Mouse (Mus musculus) gonadal fat pad, adult 2 months (tissue): ENCODE data around the gene Gchfr. TPM values are rescaled to one million over a fixed set of nuclear protein-coding genes. Genes with fewer than 3 reads are reported as not detected.

Experiments
- DNase-seq: peaks from one replicate; pipeline ENCODE4 v3.0.0-alpha.2; 2012; ENCODE audit warnings: low read depth
- polyA plus RNA-seq: library from polyadenylated mRNA; depleted of rRNA; stranded (reverse); fragments of >200 nt; gene quantifications from 2 replicates; pipeline ENCODE4 v1.2.3, GENCODE M21; 2012; rRNA removed

Gchfr gene
- 15.6 and 55.8 TPM in 2 replicates for polyA plus RNA-seq

DNA sequence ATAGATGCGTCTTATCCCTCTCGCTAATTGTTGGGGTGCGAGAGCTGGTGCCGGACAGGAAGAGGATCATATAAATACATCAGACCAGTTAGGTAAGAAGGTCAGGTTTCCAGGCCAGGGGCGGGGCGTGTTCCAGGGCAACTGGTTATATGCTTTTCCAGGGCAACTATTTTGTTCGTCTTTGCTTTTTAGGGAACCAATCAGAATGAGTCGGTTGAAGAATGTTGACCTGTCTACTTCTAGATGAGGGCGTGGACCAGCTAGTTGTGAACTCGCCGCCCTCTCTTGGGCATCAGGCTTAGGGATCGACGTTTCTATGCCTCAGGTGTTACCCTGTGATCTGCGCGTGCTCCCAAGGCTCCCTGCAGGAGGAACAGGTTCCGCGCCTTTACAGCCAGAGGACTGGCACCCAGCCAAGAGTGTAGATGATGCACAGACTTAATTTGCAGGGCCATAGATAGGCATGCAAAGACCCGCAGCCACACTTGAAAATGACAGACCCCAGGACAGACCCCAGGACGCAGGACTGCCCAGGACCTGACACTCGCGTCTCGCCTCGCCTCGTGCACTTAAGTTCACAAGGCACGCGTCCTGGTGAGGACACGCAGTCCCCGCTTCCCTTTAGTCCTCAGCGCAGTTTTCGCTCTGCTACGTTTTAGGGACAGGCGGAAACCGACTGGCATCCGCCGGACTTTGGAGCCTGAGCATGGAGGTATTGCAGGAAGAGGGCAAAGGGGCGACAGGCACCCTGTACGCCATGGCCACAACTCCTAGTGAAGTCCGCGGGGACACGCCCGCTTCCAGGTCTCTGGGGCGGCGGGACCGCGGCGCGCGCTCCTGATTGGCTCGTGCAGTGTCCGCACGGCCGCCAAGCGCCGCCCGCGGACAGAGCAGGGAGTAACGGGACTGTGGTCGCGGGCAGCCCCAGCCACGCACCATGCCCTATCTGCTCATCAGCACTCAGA lies at the start of gene Gchfr:
Gene Gchfr, plus strand, starts transcription at position 873 of the 965 bp plus-strand sequence.
- DNase-seq = no peak

DNA sequence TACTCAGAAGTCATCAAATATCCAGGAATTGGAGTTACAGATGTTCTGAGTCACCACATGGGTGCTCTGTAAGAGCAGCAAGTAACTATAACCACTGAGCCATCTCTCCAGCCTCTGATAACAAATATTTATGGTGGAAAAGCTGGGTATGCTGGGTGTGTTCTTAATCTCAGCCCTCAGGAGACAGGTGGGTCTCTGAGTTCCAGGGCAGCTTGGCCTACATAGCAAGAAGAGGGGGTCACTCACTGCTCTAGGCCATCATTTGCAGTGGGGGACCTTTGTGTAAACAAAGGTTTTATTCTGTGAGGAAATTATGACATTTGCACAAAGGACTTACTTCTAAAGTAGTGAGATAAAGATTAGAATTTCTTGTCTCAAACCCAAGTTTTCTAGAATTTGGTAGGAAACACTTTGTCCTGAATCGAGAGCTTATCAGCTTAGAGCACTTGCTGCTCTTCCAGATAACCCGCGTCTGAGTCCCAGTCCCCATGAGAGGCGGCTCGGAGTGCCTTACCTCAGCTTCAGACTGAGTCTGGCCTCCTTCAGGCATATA lies 31.2 kb upstream of the Gchfr start:
- no peak for DNase-seq

DNA sequence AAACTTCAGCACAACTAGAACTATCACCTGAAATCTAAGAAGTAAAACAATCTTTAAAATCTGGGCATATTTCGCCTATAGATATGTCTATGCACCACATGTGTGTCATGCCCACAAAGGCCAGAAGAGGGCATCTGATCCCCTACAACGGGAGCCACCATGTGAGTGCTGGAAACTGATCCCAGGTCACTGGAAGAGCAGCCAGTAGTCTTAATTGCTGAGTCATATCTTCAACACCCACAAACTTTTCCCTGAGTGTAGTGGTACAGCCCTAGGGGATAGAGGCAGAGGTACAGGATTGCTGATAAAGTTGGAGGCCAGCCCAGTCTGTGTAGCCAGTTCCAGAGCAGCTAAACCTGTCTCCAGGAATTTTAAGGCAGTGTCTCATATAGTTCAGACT lies 22.4 kb upstream of the Gchfr start:
- peak; percentile 85 for DNase-seq

DNA sequence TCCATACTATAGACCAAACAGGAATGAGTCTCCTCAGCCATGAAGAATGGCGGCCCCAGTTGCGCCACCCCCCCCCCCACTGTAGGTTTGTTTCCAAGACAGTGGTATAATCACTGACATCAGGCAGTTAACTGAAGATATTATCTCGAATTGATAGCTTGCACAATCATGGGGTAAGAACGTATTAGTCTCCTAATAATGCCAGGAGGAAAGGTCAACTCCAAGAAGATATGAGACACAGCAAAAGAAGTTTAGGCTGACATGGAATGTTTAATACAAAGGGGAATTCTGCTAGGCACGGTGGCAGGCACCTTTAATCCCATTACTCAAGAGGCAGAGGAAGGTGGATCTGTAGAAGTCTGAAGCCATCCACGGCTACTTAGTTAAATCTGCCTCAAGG lies 21.1 kb upstream of the Gchfr start:
- peak; percentile 63 for DNase-seq

DNA sequence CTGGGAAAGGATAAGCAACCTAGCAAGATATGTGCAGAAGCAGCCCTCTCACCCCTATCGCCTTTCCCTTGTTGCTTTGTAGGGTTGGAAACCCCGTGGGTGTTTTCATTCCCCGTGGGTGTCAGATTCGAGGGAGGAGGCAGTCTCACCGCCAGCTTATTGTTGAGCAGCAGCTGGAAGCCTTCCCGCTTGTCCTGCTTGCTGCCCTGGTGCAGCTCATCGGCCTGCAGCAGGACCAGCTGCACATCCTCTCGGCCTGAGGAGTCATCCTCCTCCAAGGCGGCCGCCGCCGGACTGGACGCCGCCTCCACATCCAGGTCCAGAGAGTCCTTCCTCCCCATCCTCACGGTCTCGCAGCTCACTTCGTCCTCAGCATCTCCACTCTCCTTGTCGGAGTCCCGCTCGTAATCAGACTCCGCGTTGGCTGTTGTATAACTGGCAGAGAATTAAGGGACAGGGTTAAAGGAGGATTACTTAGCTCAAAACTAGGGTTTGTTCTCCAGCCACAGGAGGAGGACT lies 20.4 kb upstream of the Gchfr start:
- no peak for DNase-seq

DNA sequence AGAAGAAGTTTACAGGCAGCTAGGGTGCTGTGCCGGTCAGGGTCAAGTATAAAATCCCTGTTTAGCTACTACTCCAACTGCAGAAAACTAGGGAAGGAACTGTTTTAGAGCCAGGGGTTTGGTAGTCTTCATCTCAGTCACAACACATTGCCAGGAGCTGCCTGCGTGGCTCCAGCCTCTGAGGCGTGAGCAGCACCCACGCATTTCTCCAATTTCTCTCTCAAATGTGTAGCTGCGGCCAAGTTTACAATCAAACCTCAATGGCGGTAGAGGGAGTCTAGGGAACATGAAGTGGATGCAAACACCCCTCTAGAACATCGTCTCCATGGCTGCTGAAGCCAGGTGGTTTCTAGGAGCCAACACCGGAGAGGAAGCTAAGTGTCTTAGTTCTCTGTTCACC lies 19.8 kb upstream of the Gchfr start:
- no peak for DNase-seq

DNA sequence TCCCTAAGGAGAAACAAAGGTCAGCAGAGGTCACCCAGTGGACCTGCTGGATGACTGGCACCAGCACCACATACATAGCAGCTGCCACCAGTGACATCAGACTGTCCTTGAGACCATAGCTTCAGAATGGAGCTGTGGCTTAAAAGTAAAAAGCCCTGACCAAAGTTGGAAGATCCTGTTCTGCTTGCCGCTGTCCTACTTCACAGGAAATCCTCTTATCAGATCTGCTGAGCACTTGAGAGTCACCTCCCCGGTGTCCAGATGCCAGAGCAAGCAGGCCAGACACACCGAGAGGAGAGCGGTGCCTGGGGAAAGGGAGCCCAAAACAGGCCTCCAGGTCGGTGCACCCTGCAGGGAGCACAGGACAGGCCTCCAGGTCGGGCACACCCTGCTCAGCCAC lies 15.3 kb upstream of the Gchfr start:
- no peak for DNase-seq

DNA sequence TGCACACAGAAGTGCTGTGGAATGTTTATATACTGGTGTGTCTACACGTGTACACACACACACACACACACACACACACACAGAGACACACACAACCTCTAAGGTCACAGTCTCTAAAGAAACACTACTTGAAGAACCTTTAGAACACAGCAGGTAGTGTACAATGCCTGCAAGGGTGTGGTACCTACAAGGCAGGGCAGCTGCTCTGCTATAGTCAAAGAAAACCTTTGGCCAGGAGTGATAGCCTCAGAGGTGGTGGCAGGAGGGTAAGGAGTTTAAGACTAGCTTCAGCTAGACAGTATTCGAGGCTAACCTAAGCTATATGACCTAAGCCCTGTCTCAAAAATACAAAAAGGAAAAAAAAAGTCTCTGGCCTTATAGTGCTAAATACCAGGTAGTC lies 12.9 kb upstream of the Gchfr start:
- DNase-seq = no peak

DNA sequence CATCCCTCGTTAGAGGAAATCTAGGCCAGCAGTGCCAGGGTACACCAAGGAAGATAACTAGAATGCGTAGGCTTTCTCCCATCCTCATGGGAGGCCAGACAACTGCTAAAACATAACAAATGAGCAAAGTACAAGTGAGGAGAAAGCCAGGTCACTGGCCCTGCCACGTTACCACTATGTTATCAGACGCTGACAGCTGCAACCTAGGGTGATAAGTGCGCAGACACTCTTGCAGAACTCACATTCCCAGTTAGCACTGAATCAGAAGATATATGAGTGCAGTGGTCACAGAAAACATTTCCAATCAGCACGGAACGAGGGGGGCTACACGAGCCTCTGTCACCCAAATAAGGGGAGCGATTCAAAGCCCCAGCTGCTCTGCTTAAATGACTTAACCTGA lies 12.2 kb upstream of the Gchfr start:
- DNase-seq = no peak

DNA sequence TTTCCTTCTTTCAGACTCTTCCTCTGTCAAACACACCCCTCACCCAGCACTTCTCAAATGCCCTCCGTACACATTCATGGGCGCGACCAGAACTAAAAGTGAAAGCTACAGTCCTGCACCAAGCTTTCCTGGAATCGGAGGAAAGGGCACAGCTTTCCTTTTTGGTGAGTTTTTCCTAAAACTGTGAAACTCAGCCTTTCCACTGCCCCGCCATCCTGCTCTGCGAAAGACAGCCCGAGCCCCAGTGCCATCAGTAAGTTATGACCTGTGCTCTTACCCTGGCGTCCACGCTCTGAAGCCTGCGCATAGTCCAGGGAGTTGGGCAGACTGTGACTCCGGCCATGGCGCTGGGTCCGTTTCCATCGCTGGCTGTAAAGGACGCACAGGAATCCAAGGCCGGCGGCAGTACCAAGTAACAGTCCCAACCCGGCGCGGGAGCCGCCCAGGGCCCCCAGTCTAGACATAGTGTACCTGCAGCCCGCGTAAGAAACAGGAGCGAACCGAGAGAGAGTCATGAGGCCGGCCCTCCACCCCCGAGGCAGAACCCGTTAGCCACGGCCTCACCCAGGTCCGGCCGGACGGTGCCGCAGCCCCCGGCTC lies 11.4 kb upstream of the Gchfr start:
- DNase-seq = no peak

DNA sequence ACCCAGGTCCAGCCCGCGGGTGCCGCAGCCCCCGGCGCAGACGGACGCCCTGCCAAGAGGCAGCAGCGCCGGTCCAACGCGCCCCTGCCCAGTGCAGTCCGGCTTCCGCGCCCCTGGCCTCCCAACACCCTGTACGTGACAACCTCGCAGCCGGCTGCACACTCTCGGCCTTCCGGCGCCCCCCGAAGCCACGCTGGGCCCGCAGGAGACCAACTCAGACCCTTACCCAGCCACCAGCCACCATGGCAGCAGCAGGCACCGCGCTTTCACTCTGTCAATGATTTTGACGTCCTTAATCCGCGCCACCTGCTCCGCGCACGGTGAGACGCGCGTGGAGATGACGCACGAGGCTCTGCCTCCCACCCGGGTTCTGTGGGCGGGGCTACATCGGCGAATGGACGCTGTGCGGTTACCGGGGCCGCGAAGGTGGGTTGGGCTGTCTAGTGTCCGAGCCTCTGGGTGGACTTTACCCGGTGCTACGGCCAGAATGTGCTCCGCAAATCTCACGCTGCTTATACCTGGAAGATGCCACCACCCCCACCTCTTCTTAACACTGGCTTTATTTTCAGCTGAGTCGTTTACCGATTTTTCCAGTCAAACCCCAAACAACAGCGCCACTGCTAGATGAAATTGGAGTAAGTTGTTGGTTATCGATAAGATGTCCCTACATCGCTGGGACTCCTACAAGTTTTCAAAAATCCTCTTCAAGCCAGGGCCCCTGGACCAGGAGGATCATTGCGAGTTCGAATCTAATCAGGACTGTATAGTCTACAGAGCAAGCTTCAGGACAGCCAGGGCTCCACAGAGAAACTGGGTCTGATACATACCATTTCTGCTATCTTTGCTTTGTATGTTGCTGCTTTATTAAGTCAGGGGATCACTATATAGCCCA lies 10.6 kb upstream of the Gchfr start, which contains the start of gene Rmdn3:
Gene Rmdn3, minus strand, starts transcription at position 354 of the 892 bp plus-strand sequence.
- DNase-seq = no peak

DNA sequence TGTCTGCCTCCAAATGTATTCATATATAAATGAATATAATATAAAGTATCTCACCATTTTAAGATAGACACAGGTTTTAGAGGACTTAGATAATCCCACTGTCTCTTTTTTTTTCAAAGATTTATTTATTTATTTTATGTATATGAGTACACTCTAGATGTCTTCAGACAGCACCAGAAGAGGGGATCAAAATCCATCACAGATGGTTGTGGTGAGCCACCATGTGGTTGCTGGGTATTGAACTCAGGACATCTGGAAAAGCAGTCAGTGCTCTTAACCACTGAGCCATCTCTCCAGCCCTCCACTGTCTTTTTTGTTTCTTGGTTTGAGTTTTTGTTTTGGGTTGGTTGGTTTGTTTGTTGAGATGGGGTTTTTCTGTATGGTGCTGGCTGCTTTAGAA lies 9.7 kb upstream of the Gchfr start:
- DNase-seq = no peak

DNA sequence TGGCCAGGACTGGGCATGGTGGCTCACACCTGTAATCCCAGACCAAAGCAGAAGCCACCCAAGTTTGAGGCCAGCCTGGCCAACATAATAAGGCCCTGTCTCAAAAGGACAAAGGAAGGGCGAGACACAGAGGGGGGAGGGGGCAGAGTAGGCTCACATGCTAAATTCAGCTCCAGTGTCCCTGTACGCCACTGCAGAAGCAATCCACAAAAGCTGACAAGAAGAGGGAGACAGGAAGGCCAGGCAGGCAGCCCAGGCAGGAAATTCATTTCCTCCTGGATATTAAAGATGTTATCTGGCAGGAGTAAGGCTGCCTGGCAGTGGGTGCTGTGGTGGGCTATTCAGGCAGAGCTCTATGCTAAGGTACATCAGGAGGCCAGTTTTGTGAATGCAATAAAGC lies 6.3 kb upstream of the Gchfr start:
- DNase-seq = no peak

DNA sequence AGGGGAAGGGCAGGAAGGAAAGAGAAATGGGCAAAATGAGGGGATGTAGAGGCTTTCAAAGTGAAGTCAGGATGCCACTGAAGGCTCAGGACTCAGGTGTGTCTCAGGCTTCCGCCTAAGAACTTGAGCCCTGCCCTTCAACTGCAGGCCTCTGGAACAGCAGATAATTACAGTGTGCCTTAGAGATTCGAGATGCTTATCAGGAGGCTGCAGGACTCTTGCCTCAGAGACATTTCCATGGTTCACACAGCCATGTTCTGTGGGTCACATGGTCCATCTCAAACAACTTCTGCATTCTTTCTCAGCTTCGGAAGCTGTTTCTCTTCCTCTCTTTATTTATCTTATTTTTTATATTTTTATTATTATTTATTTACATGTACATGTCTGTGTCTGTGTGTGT lies 4.4 kb upstream of the Gchfr start:
- DNase-seq = no peak

DNA sequence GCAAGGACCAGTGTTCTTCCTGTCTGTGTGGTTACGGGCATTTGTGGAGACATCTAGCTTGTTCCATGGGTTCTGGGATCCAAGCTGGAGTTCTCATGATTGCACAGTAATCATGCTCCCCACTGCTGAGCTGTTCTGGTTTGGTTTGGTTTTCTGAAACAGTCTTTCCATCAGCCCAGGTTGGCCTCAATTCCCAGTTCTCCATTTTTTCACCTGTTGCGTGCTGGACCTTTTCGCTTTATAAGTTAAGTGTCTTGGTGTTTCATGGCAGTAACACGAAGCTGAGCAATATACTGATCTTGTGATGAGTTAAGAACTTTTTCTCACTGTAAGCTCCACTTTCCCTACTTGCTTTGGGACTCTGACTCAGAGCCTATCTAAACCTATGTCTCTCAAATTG lies 3.6 kb upstream of the Gchfr start:
- DNase-seq = no peak

DNA sequence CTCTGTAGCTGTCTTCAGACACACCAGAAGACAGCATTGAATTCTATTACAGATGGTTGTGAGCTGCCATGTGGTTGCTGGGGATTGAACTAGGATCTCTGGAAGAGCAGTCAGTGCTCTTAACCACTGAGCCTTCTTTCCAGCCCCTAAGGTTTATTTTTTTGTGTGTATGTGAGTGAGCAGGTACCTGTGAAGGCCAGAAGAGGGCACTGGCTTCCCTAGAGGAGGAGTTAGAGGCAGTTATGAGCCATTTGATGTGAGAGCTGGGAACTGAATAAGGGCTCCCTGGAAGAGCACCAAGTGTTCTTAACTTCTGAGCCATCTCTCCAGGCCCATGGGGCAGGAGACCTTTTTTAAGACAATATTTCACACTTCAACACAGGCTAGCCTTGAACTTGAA lies 2.2 kb upstream of the Gchfr start:
- DNase-seq = no peak

DNA sequence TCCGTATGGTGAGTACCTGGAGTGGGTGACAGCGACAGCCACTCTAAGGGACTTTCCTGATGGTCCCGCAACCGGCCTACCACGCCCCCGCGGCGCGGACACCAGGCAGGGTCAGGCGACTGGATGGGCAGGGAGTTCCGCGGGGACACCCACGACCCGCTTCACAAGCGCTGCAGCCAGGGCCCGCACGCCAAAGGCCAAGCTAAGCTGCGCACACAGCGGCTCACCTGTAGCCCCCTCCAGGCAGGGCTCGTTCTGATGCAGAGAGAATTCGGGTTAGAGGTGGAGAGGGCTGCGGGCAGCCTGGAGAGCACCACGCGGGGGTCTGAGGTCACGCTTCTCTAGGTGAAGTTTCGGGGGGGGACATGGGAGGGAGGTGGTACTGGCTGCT lies 288 bp downstream of the Gchfr start:
- DNase-seq = no peak

DNA sequence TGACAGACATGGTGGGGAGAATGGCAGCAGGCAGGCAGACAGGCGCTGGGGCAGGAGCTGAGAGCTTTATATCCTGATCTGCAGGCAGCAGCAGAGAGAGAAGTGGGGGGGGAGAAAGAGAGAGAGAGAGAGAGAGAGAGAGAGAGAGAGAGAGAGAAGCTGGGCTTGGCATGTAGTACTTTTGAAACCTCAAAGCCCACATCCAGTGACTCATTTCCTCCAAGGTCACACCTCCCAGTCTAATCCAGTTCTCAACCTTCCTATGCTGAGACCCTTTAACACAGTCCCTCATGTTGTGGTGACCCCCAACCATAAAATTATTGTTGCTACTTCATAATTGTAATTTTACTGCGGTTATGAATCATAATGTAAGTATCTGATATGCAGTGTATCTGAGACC lies 2.7 kb downstream of the Gchfr start:
- DNase-seq = no peak

DNA sequence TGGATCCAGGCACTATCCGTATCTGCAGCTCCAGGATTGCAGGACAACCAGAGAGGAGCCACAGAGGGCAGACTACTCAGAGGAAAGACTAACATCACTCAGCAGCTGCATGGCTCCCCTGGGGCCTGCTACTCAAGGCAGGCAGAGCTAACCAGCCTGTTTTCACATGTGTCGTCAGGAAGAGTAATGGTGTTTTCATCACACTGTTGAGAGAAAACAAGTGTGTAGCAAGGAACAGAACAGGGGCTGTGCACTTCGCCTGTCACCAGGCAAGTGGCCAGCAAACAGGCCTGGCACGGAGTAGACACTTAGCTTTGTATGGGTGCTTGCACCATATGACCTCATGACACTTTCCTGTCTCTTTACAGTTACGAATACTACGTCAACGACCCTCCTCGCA lies 4.0 kb downstream of the Gchfr start:
- no peak for DNase-seq

DNA sequence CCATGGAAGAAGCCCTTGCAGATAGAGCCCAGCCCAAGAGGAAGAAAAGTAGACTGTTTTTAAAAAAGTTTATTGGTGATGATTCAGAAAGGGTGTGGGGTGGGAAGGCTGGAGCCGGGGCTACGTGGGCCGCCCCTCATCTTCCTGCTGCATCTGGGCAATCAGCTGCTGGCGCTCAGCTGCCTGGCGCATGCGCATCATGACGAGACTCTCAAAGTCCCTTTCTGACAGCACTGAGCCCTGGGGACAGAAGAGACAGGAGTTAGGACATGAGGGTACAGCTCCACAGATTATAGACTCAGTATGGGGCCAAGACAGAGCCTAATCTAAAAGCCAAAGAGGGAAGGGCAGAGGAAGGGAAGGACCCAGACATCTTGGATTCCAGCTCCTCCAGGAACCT lies 4.9 kb downstream of the Gchfr start:
- no peak for DNase-seq

DNA sequence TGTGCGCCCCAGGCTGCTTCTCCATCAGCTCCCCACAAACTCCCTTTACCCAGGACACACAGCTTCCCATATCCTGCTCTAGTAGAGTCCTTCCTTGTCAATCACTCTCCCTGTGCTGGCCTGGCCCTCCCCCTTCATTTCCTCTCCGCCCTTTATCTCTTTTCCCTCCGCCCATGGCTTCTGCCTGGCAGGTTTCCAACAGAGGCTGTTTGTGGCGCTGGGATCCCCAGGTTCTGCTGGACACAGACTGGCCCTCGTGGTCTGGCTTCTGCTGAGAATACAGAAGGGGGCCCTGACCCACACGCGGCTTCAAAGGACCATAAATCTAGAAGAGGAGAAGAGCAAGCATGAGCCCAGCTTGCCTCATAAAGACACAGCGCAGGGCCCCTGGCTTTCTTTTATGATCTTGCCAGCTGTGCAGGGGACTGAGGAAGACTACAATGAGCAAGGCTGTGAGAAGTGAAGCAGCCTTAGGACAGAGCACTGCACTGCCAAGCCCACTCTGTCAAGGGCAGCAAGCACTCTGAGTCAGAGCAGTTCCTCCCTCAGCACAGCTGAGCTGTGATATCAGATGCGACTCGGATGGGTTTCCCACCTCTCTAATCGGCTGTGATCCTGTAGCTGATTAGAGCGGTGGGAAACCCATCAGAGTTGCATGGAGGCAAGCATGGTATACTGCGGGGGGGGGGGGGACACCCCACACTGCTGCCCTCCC lies 5.4 kb downstream of the Gchfr start:
- no peak for DNase-seq
